22 mouse cellular contexts compared by ENCODE assay signal in genomic region chr7:19949996-19950395, GRCm38 (mm10). TPM values are rescaled to one million over a fixed set of nuclear protein-coding genes. Genes with fewer than 3 reads are reported as not detected.
DNase-seq lines count a peak whose midpoint lies in the region; ATAC-seq lines count a peak whose summit lies in the region.
"Had no signal": no experiment of that assay in that cellular context is flagged by ENCODE, and none has a peak within 500 bp of the region (broad histone marks: within the 10 kb centered on the region; RNA-seq: fewer than 3 reads in every experiment).

No protein-coding gene starts in this region.

- ATAC-seq in hindbrain, embryonic 13.5 days (ENCODE audit: low FRiP score), result no peak
- ATAC-seq in megakaryocyte progenitor cell, adult 5-6 weeks (replicated peaks; ENCODE audit: poor library complexity), result no peak

- H3K4me2 ChIP-seq in hindbrain, embryonic 13.5 days, result no peak overlapping the region
- H3K4me2 ChIP-seq: embryonic facial prominence, embryonic 13.5 days; liver, embryonic 11.5 days; neural tube, embryonic 13.5 days had no signal

- H3K27ac ChIP-seq in heart, embryonic 10.5 days, result peak overlapping the region; percentile 36; the same call in 1 of the 2 replicates
- no peak overlapping the region for H3K27ac ChIP-seq in hindbrain, embryonic 13.5 days
- H3K27ac ChIP-seq: embryonic facial prominence, embryonic 13.5 days; macrophage; neural tube, embryonic 13.5 days had no signal

- peak overlapping the region; percentile 22 for H3K4me3 ChIP-seq in heart, embryonic 10.5 days
- no peak overlapping the region for H3K4me3 ChIP-seq in hindbrain, embryonic 13.5 days
- H3K4me3 ChIP-seq: embryonic facial prominence, embryonic 13.5 days; neural tube, embryonic 13.5 days had no signal

- peaks cover 15% of the 10 kb centered on the region; the same call in 1 of the 2 replicates for H3K4me1 ChIP-seq in heart, embryonic 10.5 days
- H3K4me1 ChIP-seq in hindbrain, embryonic 13.5 days (replicated peaks), result no peaks in the 10 kb centered on the region
- H3K4me1 ChIP-seq: embryonic facial prominence, embryonic 13.5 days; neural tube, embryonic 13.5 days had no signal

- H3K36me3 ChIP-seq in heart, embryonic 10.5 days, result no peaks in the 10 kb centered on the region
- H3K36me3 ChIP-seq in hindbrain, embryonic 13.5 days, result no peaks in the 10 kb centered on the region
- H3K36me3 ChIP-seq: embryonic facial prominence, embryonic 13.5 days; neural tube, embryonic 13.5 days had no signal

- H3K9me3 ChIP-seq in heart, embryonic 10.5 days, result no peaks in the 10 kb centered on the region
- no peaks in the 10 kb centered on the region for H3K9me3 ChIP-seq in hindbrain, embryonic 13.5 days
- H3K9me3 ChIP-seq: embryonic facial prominence, embryonic 13.5 days; neural tube, embryonic 13.5 days had no signal

- no peak overlapping the region for H3K9ac ChIP-seq in hindbrain, embryonic 13.5 days
- H3K9ac ChIP-seq: embryonic facial prominence, embryonic 13.5 days; neural tube, embryonic 13.5 days had no signal

- no peaks in the 10 kb centered on the region for H3K27me3 ChIP-seq in heart, embryonic 10.5 days (ENCODE audit: insufficient read depth, poor library complexity, severe bottlenecking)
- no peaks in the 10 kb centered on the region for H3K27me3 ChIP-seq in hindbrain, embryonic 13.5 days
- H3K27me3 ChIP-seq: embryonic facial prominence, embryonic 13.5 days; neural tube, embryonic 13.5 days had no signal

- WGBS in heart, embryonic 10.5 days, result 34% methylated on average over 10 of the region's 10 CpGs
- 70% methylated on average over 10 of the region's 10 CpGs for WGBS in hindbrain, embryonic 13.5 days

- no peak for DNase-seq in heart, embryonic 10.5 days (ENCODE audit: low spot score)
- no peak for DNase-seq in heart, adult 18-20 months
- peak; percentile 67 for DNase-seq in CD4-positive helper T cell, adult 2 months (ENCODE audit: low read depth, low spot score)
- DNase-seq in induced T-regulatory cell, adult 2 months (ENCODE audit: low read depth), result peak; percentile 84
- peak; percentile 84 to 91 for DNase-seq in thymus, adult 18-20 months
- no peak for DNase-seq in kidney, postnatal 36 days
- DNase-seq: cerebellum, adult 11 months; heart, adult 11 months; kidney, adult 8-10 months had no signal

RNA-seq across cellular contexts. Expression of gene Igsf23, which starts 0.6 kb away (rescaled TPM):
- 1.3 and 2.1 TPM in 2 replicates for polyA plus RNA-seq in heart, embryonic 10.5 days (2016; fragmentation: Nextera tagmentation; extraction: Ambion mirVana)
- total RNA-seq in heart, adult 18-20 months (2021), result 1 to 10 TPM; 1.1 to 2.2 TPM
- 0.13 TPM in 1 of 2 replicates, not detected in the other for polyA plus RNA-seq in hindbrain, embryonic 13.5 days (2015; fragmentation: Nextera tagmentation; extraction: Ambion mirVana)
- not detected in 2 replicates for total RNA-seq in megakaryocyte progenitor cell, adult 5-6 weeks (2015)
- total RNA-seq in megakaryocyte progenitor cell, adult 5-6 weeks (2017), result not detected in 2 replicates
- total RNA-seq: hematopoietic stem cell, adult 5-6 weeks; layer of hippocampus, adult 18-20 months; left cerebral cortex, postnatal 10 days; midbrain, postnatal 0 days had no signal
- polyA plus RNA-seq: embryonic facial prominence, embryonic 13.5 days; macrophage; midbrain, postnatal 0 days; neural tube, embryonic 13.5 days had no signal

RNA-seq across cellular contexts. Expression of gene Ceacam20, which starts 15.2 kb away (rescaled TPM):
- not detected in 2 replicates for polyA plus RNA-seq in heart, embryonic 10.5 days (2016; fragmentation: Nextera tagmentation; extraction: Ambion mirVana)
- not detected for total RNA-seq in heart, adult 18-20 months (2021)
- not detected in 2 replicates for polyA plus RNA-seq in hindbrain, embryonic 13.5 days (2015; fragmentation: Nextera tagmentation; extraction: Ambion mirVana)
- total RNA-seq in megakaryocyte progenitor cell, adult 5-6 weeks (2015), result not detected in 2 replicates
- total RNA-seq in megakaryocyte progenitor cell, adult 5-6 weeks (2017), result not detected in 2 replicates
- total RNA-seq: common myeloid progenitor, adult 5-6 weeks; hematopoietic stem cell, adult 5-6 weeks; layer of hippocampus, adult 18-20 months; left cerebral cortex, postnatal 10 days; MEL; midbrain, postnatal 0 days had no signal
- polyA plus RNA-seq: embryonic facial prominence, embryonic 13.5 days; forebrain, embryonic 11.5 days; liver, embryonic 11.5 days; macrophage; midbrain, postnatal 0 days; neural tube, embryonic 13.5 days had no signal

RNA-seq across cellular contexts. Expression of gene Pvr, which starts 29.0 kb away (rescaled TPM):
- 12.9 and 15.0 TPM in 2 replicates for polyA plus RNA-seq in heart, embryonic 10.5 days (2016; fragmentation: Nextera tagmentation; extraction: Ambion mirVana)
- total RNA-seq in heart, adult 18-20 months (2021), result 10 to 100 TPM; 18.5 to 19.5 TPM
- polyA plus RNA-seq in hindbrain, embryonic 13.5 days (2015; fragmentation: Nextera tagmentation; extraction: Ambion mirVana), result 7.8 and 9.4 TPM in 2 replicates
- total RNA-seq in megakaryocyte progenitor cell, adult 5-6 weeks (2015), result 10.2 and 13.0 TPM in 2 replicates
- total RNA-seq in megakaryocyte progenitor cell, adult 5-6 weeks (2017), result 7.5 and 9.7 TPM in 2 replicates
- total RNA-seq: MEL had no signal

RNA-seq across cellular contexts. Expression of gene Nlrp9b, which starts 41.3 kb away (rescaled TPM):
- 0.05 TPM in 1 of 2 replicates, not detected in the other for polyA plus RNA-seq in heart, embryonic 10.5 days (2016; fragmentation: Nextera tagmentation; extraction: Ambion mirVana)
- total RNA-seq in heart, adult 18-20 months (2021), result not detected
- not detected in 2 replicates for polyA plus RNA-seq in hindbrain, embryonic 13.5 days (2015; fragmentation: Nextera tagmentation; extraction: Ambion mirVana)
- total RNA-seq in megakaryocyte progenitor cell, adult 5-6 weeks (2015), result not detected in 2 replicates
- not detected in 2 replicates for total RNA-seq in megakaryocyte progenitor cell, adult 5-6 weeks (2017)
- total RNA-seq: common myeloid progenitor, adult 5-6 weeks; hematopoietic stem cell, adult 5-6 weeks; layer of hippocampus, adult 18-20 months; left cerebral cortex, postnatal 10 days; MEL; midbrain, postnatal 0 days had no signal
- polyA plus RNA-seq: embryonic facial prominence, embryonic 13.5 days; forebrain, embryonic 11.5 days; liver, embryonic 11.5 days; macrophage; midbrain, postnatal 0 days; neural tube, embryonic 13.5 days had no signal

Comparison
In these comparisons a context has a peak if more than half of its experiments do, and no peak if none do; other contexts are left out.
1. DNase-seq: peak in CD4-positive helper T cell, adult 2 months (single experiment), induced T-regulatory cell, adult 2 months (single experiment) and thymus, adult 18-20 months (2 of 2); none in heart, embryonic 10.5 days (single experiment), heart, adult 18-20 months (0 of 2) and kidney, postnatal 36 days (0 of 2).